Mouse (Mus musculus) heart, embryonic 16.5 days (tissue): ENCODE measurements around the gene Scube3. TPM values are rescaled to one million over a fixed set of nuclear protein-coding genes. Genes with fewer than 3 reads are reported as not detected.

ENCODE experiments used
- ATAC-seq: fragments of 200-750 bp; cut with Nextera tagmentation; replicated peaks from 2 replicates; pipeline ENCODE4 v1.8.0; 2017; ENCODE audit warnings: moderate number of reproducible peaks; ENCODE audit not compliant: insufficient read depth, low FRiP score; ENCODE audit errors: extremely low read depth
- H3K27ac ChIP-seq: fragments of 300-500 bp; sonication (generic); 2 replicates; pipeline ENCODE4 v1.5.1; 2014; ENCODE audit warnings: mild to moderate bottlenecking, low read length, control low read depth, moderate library complexity
- H3K27me3 ChIP-seq: fragments of 300-500 bp; sonication (generic); 2 replicates; pipeline ENCODE4 v1.6.1; 2014; ENCODE audit warnings: low read length, mixed read lengths; ENCODE audit not compliant: control insufficient read depth, insufficient read depth
- H3K36me3 ChIP-seq: fragments of 300-500 bp; sonication (generic); 2 replicates; pipeline ENCODE4 v1.6.1; 2014; ENCODE audit not compliant: control insufficient read depth, insufficient read depth
- H3K4me1 ChIP-seq: fragments of 300-500 bp; sonication (generic); 2 replicates; pipeline ENCODE4 v1.6.1; 2014; ENCODE audit warnings: low read length, mixed read lengths; ENCODE audit not compliant: control insufficient read depth, insufficient read depth
- H3K4me2 ChIP-seq: fragments of 300-500 bp; sonication (generic); 2 replicates; pipeline ENCODE4 v1.6.1; 2014; ENCODE audit warnings: low read depth, mild to moderate bottlenecking, control low read depth, low read length
- H3K4me3 ChIP-seq: fragments of 300-500 bp; sonication (generic); 2 replicates; pipeline ENCODE4 v1.5.1; 2014; ENCODE audit warnings: mild to moderate bottlenecking, control low read depth, low read length
- H3K9ac ChIP-seq: fragments of 300-500 bp; sonication (generic); 2 replicates; pipeline ENCODE4 v1.6.1; 2014; ENCODE audit warnings: low read length, control low read depth
- H3K9me3 ChIP-seq: fragments of 300-500 bp; sonication (generic); replicated peaks from 2 replicates; pipeline ENCODE4 v1.6.1; 2016; ENCODE audit warnings: low read length; ENCODE audit not compliant: control insufficient read depth
- WGBS: fragments of 180-500 bp; shearing (Covaris S2); extraction: QIAGEN DNeasy Blood & Tissue Kit; methylation state at CpG from one replicate; pipeline ENCODE4 v1.1.7; 2014; 5-methylcytosine and 5-hydroxymethylcytosine counted together
- polyA plus RNA-seq: library from polyadenylated mRNA; unstranded; fragments of >200 nt; fragmentation: Nextera tagmentation; extraction: Ambion mirVana; gene quantifications from 2 replicates; pipeline ENCODE4 v1.2.1, GENCODE M21; 2015

Scube3 gene
- polyA plus RNA-seq, 1 experiment from 2014 or later: 0.51 TPM

- Histone ChIP-seq H3K4me1 (peaks cover 57% of the 10 kb centered on the region), H3K9ac (peak overlapping the region; percentile 36; the same call in 1 of the 2 replicates), H3K4me3 (no peak overlapping the region), H3K4me2 (peak overlapping the region; percentile 21), H3K9me3 (no peaks in the 10 kb centered on the region), H3K27me3 (no peaks in the 10 kb centered on the region), H3K27ac (peak overlapping the region; percentile 68), H3K36me3 (no peaks in the 10 kb centered on the region)
- ATAC-seq: no peak
- WGBS: 36% methylated on average over 4 of the region's 4 CpGs
Observed at GRCm38 (mm10) chr17:28180331-28180730, 38.4 kb downstream of the Scube3 start.

GRCm38 (mm10) chr17:28180783-28181544, 39.0 kb downstream of the Scube3 start:
- Histone ChIP-seq H3K4me3 (no peak overlapping the region), H3K36me3 (no peaks in the 10 kb centered on the region), H3K9me3 (no peaks in the 10 kb centered on the region), H3K27me3 (no peaks in the 10 kb centered on the region), H3K4me1 (peaks cover 63% of the 10 kb centered on the region), H3K27ac (peak overlapping the region; percentile 68), H3K4me2 (no peak overlapping the region), H3K9ac (no peak overlapping the region)
- no peak for ATAC-seq
- WGBS: 75% methylated on average over 15 of the region's 15 CpGs

- H3K4me1 ChIP-seq: peaks cover 40% of the 10 kb centered on the region
- no peaks in the 10 kb centered on the region for H3K9me3 ChIP-seq
- H3K27ac ChIP-seq: no peak overlapping the region
Observed at GRCm38 (mm10) chr17:28184971-28185638, 43.2 kb downstream of the Scube3 start.

GRCm38 (mm10) chr17:28188313-28188712, 46.4 kb downstream of the Scube3 start:
- no peak overlapping the region for H3K4me2 ChIP-seq
- no peak for ATAC-seq
- H3K27me3 ChIP-seq: no peaks in the 10 kb centered on the region
- 86% methylated on average over 5 of the region's 5 CpGs for WGBS
- peaks cover 17% of the 10 kb centered on the region for H3K4me1 ChIP-seq
- H3K9me3 ChIP-seq: no peaks in the 10 kb centered on the region
- no peak overlapping the region for H3K9ac ChIP-seq
- H3K27ac ChIP-seq: no peak overlapping the region
- no peak overlapping the region for H3K4me3 ChIP-seq
- H3K36me3 ChIP-seq: peaks cover 15% of the 10 kb centered on the region

More at GRCm38 (mm10) chr17:28184971-28185638, 43.2 kb downstream of the Scube3 start:
- WGBS: 64% methylated on average over 7 of the region's 7 CpGs
- no peaks in the 10 kb centered on the region for H3K27me3 ChIP-seq
- peaks cover 4% of the 10 kb centered on the region for H3K36me3 ChIP-seq
- ATAC-seq: no peak
- H3K9ac ChIP-seq: no peak overlapping the region
- H3K4me3 ChIP-seq: no peak overlapping the region
- H3K4me2 ChIP-seq: no peak overlapping the region

- H3K4me2 ChIP-seq: no peak overlapping the region
- 45% methylated on average over 1 of the region's 1 CpGs for WGBS
- H3K4me1 ChIP-seq: no peaks in the 10 kb centered on the region
- H3K27ac ChIP-seq: no peak overlapping the region
- no peak overlapping the region for H3K4me3 ChIP-seq
- peaks cover 32% of the 10 kb centered on the region for H3K36me3 ChIP-seq
- no peaks in the 10 kb centered on the region for H3K9me3 ChIP-seq
- no peak overlapping the region for H3K9ac ChIP-seq
- no peak for ATAC-seq
- no peaks in the 10 kb centered on the region for H3K27me3 ChIP-seq
Observed at GRCm38 (mm10) chr17:28192754-28193153, 50.8 kb downstream of the Scube3 start.

GRCm38 (mm10) chr17:28193559-28193958, 51.6 kb downstream of the Scube3 start:
- H3K4me3 ChIP-seq: no peak overlapping the region
- no peaks in the 10 kb centered on the region for H3K9me3 ChIP-seq
- H3K9ac ChIP-seq: no peak overlapping the region
- 82% methylated on average over 3 of the region's 3 CpGs for WGBS
- no peak overlapping the region for H3K4me2 ChIP-seq
- peaks cover 38% of the 10 kb centered on the region for H3K36me3 ChIP-seq
- H3K4me1 ChIP-seq: no peaks in the 10 kb centered on the region
- H3K27ac ChIP-seq: no peak overlapping the region
- H3K27me3 ChIP-seq: no peaks in the 10 kb centered on the region
- no peak for ATAC-seq

GRCm38 (mm10) chr17:28195033-28195432, 53.1 kb downstream of the Scube3 start:
- 89% methylated on average over 10 of the region's 10 CpGs for WGBS
- H3K9me3 ChIP-seq: no peaks in the 10 kb centered on the region
- H3K4me2 ChIP-seq: no peak overlapping the region
- no peak overlapping the region for H3K27ac ChIP-seq
- H3K9ac ChIP-seq: no peak overlapping the region
- no peak for ATAC-seq
- no peaks in the 10 kb centered on the region for H3K4me1 ChIP-seq
- peaks cover 40% of the 10 kb centered on the region for H3K36me3 ChIP-seq
- H3K27me3 ChIP-seq: no peaks in the 10 kb centered on the region
- no peak overlapping the region for H3K4me3 ChIP-seq

- ATAC-seq: no peak
- H3K9ac ChIP-seq: no peak overlapping the region
Observed at GRCm38 (mm10) chr17:28197646-28198045, 55.7 kb downstream of the Scube3 start.

GRCm38 (mm10) chr17:28201982-28202381, 60.0 kb downstream of the Scube3 start:
- H3K9me3 ChIP-seq: no peaks in the 10 kb centered on the region
- no peak for ATAC-seq
- H3K27ac ChIP-seq: no peak overlapping the region
- 74% methylated on average over 14 of the region's 14 CpGs for WGBS
- H3K4me3 ChIP-seq: no peak overlapping the region
- H3K36me3 ChIP-seq: peaks cover 27% of the 10 kb centered on the region
- H3K9ac ChIP-seq: no peak overlapping the region
- peaks cover 8% of the 10 kb centered on the region for H3K4me1 ChIP-seq
- H3K4me2 ChIP-seq: no peak overlapping the region
- H3K27me3 ChIP-seq: no peaks in the 10 kb centered on the region

More at GRCm38 (mm10) chr17:28197646-28198045, 55.7 kb downstream of the Scube3 start:
- Histone ChIP-seq H3K27me3 (no peaks in the 10 kb centered on the region), H3K9me3 (no peaks in the 10 kb centered on the region), H3K4me3 (no peak overlapping the region), H3K27ac (no peak overlapping the region), H3K4me1 (no peaks in the 10 kb centered on the region), H3K36me3 (peaks cover 43% of the 10 kb centered on the region), H3K4me2 (no peak overlapping the region)
- 72% methylated on average over 18 of the region's 18 CpGs for WGBS
